Mouse (Mus musculus) adrenal gland, adult 18-20 months (tissue): ENCODE data around the gene F13a1. TPM values are rescaled to one million over a fixed set of nuclear protein-coding genes. Genes with fewer than 3 reads are reported as not detected.

Experiments
- DNase-seq, 2 experiments: peaks; one replicate each; pipeline ENCODE4 v3.0.0; 2021 to 2022; ENCODE audit warnings: low spot score in 2 of 2
- total RNA-seq, 2 experiments: library from RNA; stranded (reverse); gene quantifications; 1 replicate in 1 of 2; 2 replicates in 1 of 2; pipeline ENCODE4 v1.2.3; 2021

Gene F13a1
- total RNA-seq, 2 experiments from 2014 or later = 13.4 to 23.0 TPM

DNA sequence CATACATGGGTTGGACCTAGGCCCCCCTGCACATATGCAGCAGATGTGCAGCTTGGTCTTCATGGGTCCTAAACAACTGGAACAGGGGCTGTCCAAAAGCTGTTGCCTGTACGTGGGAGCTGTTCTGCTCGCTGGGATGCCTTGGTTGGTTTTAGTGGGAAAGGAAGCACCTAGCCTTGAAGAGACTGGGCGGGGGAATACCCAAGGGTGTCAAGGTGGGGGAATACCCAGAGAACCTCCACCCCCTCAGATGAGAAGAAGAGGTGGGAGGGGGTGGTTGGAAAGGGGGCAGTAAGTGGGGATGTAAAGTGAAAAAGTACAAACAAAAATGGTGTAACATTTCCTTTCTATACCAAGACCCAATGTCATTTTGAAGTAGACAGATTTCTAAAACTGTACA, 95.1 kb downstream of the F13a1 start:
- no peak for DNase-seq

DNA sequence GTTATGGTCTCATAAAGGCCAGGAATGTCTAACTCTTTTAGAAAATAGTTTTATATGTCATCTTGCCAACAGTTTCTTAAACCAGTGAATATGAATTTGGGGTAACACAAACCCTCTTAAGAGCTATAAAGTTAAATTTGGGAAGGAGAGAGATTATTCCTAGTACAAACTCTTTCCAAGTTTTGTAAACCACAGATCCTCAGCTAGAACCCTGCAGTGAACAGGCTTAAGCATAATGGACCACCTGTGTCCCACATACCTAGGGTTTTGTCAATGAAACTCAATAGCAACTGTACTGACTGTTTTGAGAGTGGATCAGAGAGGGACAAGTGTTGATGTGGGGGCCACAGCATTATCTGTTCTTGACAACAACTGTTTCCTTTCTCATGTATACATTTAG, 96.4 kb downstream of the F13a1 start:
- DNase-seq = no peak

DNA sequence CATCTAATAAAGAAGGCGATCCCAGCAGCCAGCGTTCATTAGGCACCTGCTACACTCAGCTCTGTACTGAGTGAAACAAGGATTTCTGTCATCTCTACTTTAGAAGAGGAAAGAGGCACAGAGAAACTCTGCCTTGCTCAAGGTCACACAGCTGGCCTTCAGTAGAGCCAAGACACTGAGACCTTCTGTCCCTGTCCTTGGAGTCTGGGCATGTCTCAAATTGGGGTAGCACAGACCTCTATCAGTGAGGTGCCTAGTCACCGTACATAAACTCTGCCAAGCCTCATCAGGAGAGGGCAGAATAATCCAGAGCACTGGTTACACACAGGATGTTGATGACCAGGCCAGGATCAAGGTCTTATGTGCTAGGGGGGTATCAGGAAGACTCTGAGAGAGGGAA, 108.2 kb downstream of the F13a1 start:
- DNase-seq = no peak

DNA sequence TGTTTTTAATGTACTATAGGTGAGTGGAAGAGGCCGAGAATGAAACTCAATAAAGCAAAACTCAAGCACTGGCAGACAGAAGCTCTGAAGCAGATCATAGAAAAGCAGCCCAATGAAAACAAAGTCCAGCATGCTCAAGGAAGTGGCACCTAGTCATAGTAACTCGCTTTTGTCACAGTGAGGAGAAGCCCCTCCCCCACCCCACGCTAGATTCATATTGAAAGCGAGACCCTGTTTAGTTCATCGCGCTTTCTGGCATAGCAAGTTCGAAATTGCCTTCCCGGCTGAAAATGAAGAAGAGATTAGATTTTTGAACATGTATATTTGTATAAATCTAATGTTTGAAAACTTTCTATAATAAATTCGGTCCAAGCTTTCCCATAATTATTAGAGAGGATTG, 118.0 kb downstream of the F13a1 start:
- no peak for DNase-seq

DNA sequence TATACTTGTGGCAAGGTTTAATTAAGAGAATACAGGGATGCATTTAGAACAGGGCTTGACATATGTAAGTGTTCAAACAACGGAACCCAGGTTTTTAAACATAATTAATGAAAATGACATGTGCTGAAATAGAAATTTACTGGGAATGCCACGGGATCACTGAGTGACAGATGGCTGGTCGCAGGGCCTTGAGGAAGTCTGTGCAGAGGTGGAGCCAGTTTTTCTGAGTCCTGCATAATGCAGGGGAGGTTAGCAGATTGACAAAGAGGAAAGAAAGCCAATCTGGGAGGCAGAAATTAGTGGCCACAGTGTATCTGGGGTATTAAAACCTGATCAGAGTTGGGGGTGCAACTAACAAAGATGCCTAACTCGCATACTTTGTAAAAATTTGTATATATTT, 130.3 kb downstream of the F13a1 start:
- DNase-seq = no peak

DNA sequence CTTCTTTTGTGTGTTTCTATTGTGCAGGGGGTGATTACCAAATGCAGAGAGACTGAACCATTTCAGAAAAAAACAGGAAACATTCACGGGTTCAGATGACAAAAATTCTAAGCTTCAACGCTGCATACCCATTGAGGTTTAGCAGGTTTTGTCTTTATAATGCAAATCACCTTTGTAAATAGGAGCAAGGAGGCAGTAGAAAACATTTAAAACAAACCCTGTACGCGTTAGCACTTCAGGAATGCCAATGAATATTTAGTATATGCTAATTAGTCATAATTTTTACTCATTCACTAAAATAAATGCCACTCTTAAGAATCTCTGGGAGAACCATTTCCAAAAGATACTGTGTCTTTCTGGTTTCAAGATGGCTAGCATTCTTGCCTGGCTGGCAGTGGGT, 146.2 kb downstream of the F13a1 start:
- DNase-seq = no peak

DNA sequence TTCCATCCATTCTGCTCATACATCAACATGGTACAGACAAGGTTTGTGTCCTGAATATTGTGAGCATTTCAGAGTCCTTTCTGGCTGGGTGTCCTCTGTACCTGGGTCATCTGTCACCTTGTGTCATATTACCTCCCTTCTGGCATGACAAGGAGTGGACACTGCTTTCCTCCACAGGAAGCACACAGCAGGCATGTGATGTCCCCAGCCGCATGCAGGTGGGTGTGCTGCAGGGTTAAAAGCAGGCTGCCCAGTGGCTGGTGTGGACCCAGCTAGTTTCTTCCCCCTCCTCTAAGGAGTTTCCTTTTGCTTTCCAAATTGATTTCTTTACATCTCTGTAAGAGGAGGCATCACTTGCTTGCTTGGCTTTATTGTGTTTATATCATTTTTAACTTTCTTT, 146.6 kb downstream of the F13a1 start:
- no peak for DNase-seq

DNA sequence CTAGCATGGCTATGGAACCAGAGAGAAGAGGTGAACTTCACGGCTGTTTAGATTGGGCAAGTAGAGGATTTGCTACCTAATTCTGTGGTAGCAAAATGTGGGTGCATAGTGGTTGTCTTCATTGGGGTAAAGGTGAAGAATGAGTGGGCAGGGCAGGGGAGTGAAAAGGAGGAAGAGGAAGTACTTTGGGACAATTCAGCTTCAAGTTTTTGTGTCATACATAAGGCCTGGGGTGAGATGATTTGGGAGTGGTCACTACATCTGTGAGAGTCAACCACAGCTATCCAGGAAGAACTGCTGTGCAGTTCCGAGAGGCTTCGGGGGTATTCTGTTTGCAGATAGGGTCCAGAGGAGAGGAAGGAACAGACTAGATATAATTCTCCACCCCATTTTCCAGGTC, 148.4 kb downstream of the F13a1 start:
- no peak for DNase-seq

DNA sequence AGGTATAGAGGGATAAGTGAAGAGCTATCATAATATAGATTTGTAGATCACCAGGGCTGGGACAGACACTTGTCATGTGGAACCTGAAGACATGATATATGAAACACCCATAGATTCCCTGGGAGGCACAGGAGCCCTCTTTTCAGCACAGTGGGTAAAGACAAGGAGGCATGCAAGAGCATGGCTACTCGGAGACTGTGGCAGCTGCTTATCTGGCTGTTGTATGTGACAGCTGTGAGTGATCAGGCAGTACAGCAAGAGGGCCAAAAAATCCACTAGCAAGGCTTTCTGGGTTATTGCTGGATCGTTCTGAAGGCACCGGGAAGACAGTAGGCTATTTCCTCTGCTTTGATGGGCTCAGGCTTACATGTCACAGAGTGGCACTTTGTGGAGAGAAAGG, 149.0 kb downstream of the F13a1 start:
- no peak for DNase-seq

DNA sequence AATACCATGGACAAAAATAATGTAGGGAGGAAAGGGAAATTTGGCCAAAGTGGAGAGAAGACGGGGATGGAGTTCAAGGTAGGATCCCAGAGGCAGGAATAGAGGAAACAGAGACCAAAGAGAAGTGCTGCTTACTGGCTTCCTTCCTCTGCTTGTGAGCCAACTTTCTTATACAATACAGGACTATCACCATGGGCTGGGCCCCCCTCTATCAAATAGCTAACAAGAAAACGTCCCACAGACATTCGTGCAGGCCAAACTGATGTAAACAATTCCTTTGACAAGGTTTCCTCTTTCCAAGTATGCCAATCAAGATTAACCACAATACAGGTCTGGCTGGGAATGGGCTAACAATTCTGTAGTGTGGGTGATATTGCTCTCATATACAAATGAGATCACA, 154.0 kb downstream of the F13a1 start:
- no peak for DNase-seq

DNA sequence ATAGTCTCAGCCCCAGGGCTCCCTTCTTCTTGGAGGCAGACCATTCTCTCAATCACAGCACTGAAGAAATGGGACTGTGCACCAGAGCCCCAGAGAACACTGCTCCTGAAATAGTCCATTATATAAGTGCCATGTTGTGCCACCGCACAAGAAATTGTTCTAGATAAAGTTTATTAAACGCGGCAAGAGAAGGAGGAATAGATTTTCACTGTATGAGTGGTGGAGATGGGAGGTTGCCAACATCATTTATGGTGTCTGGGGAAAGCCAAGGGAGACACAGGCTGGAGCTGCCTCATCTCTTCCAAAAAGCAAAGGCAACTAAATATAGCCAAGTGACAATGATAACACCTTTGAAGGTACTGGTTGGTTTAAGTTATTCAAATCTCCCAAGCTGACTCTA, 156.3 kb downstream of the F13a1 start:
- DNase-seq = no peak

DNA sequence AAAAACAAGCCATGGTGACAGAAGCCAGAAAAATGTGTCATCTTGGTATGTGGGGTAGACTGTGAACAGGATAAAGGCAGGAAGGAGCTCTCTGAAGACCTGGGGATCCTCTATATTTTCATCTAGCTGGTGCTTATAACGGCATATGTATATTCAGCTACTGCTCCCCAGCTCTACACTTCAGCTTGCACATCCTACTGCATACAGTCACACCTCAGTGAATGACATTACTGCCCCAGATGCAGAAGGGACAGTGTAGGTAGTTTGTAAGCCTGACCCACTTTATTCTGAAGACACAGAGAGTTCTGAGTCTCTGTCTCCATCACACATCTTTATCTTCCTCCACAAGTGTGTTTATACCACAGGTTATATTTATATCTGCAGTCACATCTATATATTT, 157.8 kb downstream of the F13a1 start:
- no peak for DNase-seq

DNA sequence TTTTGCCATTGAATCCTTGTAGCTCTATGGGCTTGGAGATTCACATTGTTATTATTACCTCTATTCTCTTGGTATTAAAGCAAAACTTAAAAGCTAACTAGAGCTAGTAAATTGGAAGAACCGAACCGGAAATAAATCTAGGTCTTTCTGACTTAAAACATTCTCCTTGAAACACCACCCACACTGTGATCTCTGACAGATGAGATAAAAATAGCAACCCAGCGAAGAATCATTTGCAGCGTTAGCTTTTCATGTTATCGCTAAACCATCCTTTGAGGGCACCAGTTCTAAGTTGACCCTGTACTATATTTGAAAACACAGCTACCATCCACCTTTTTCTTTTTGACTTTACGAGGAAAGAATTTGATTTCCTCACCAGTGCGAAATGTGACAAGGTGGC, 164.1 kb downstream of the F13a1 start:
- no peak for DNase-seq

DNA sequence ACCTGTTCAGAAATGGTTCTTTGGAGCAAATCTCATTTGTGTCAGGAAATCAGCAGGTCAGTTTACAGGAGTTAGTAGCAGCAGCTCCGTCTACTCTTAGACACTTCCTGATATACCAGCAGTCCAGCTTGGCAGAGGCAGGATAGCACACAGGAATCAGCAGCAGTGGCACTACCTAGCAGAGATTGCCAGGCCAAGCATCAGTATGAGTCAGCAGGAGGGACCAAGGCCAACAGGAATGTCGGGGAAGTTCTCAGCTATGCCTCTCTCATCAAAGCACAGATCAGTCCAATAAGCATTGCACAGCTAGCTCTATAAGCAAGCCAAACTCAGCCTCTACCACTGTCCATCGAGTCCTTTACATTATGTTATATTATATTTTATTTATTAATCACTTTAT, 210.9 kb downstream of the F13a1 start:
- no peak for DNase-seq
